Mouse (Mus musculus) liver, embryonic 12.5 days (tissue): ENCODE measurements at regions not wholly inside any gene's neighbourhood (a gene's known extent, or its start where the extent isn't known, plus 50 kb on each side); places are given as distances from the start of the nearest gene placed in this dataset. TPM values are rescaled to one million over a fixed set of nuclear protein-coding genes. Genes with fewer than 3 reads are reported as not detected.

ENCODE experiments used
- microRNA-seq: library from miRNA; unstranded; fragments of <30 nt; microRNA quantifications from one replicate; pipeline ENCODE4, GENCODE M21; 2017

Small RNAs in the stretch of these regions (microRNA-seq; reads per million reads assigned to microRNA genes)
- gene Gm23263 (not detected), gene Gm25399 (not detected)
